Mouse (Mus musculus) intestine, postnatal 0 days (tissue): ENCODE measurements around the gene Heyl. TPM values are rescaled to one million over a fixed set of nuclear protein-coding genes. Genes with fewer than 3 reads are reported as not detected.
"Not testable (repeated sequence)": the region's sequence is repeated elsewhere in the genome, so short reads cannot be mapped to it uniquely, and the experiment has no call there.

Experiments
- ATAC-seq: fragments of 200-750 bp; cut with Nextera tagmentation; 2 replicates; pipeline ENCODE4 v1.8.0; 2017; ENCODE audit warnings: mild to moderate bottlenecking, moderate TSS enrichment, moderate library complexity
- H3K27ac ChIP-seq: fragments of 300-500 bp; sonication (generic); 2 replicates; pipeline ENCODE4 v1.5.1; 2014; ENCODE audit warnings: mild to moderate bottlenecking, low read depth, low read length, moderate library complexity
- H3K27me3 ChIP-seq: fragments of 300-500 bp; sonication (generic); replicated peaks from 2 replicates; pipeline ENCODE4 v1.6.1; 2014; ENCODE audit warnings: low read length, mixed read lengths; ENCODE audit not compliant: control insufficient read depth, insufficient read depth
- H3K36me3 ChIP-seq: fragments of 300-500 bp; sonication (generic); 2 replicates; pipeline ENCODE4 v1.6.1; 2014; ENCODE audit warnings: mild to moderate bottlenecking, moderate library complexity; ENCODE audit not compliant: control insufficient read depth, insufficient read depth
- H3K4me1 ChIP-seq: fragments of 300-500 bp; sonication (generic); replicated peaks from 2 replicates; pipeline ENCODE4 v1.6.1; 2014; ENCODE audit warnings: antibody characterized with exemption, low read length, mixed read lengths; ENCODE audit not compliant: control insufficient read depth, insufficient read depth
- H3K4me2 ChIP-seq: fragments of 300-500 bp; sonication (generic); replicated peaks from 2 replicates; pipeline ENCODE4 v1.6.1; 2014; ENCODE audit warnings: low read depth, mild to moderate bottlenecking, moderate library complexity
- H3K4me3 ChIP-seq: fragments of 300-500 bp; sonication (generic); 2 replicates; pipeline ENCODE4 v1.5.1; 2014; ENCODE audit warnings: low read depth, low read length
- H3K9ac ChIP-seq: fragments of 300-500 bp; sonication (generic); 2 replicates; pipeline ENCODE4 v1.6.1; 2014; ENCODE audit warnings: mild to moderate bottlenecking, low read depth, low read length
- H3K9me3 ChIP-seq: fragments of 300-500 bp; sonication (generic); 2 replicates; pipeline ENCODE4 v1.6.1; 2016; ENCODE audit warnings: mixed run types; ENCODE audit not compliant: control insufficient read depth
- CTCF ChIP-seq: sonication (generic); IDR thresholded peaks from 2 replicates; pipeline ENCODE4 v1.5.1; 2016; ENCODE audit warnings: low read depth, mild to moderate bottlenecking, control low read depth, antibody characterized with exemption, moderate library complexity
- WGBS: fragments of 180-500 bp; shearing (Covaris S2); extraction: QIAGEN DNeasy Blood & Tissue Kit; methylation state at CpG from one replicate; pipeline ENCODE4 v1.1.7; 2014; 5-methylcytosine and 5-hydroxymethylcytosine counted together
- polyA plus RNA-seq: library from polyadenylated mRNA; unstranded; fragments of >200 nt; fragmentation: Nextera tagmentation; extraction: Ambion mirVana; gene quantifications from 2 replicates; pipeline ENCODE4 v1.2.1, GENCODE M21; 2015

Gene Heyl
- polyA plus RNA-seq, 1 experiment from 2014 or later, result 4.5 TPM

- Histone ChIP-seq H3K4me3 (no peak overlapping the region), H3K4me1 (peaks cover 10% of the 10 kb centered on the region), H3K27ac (no peak overlapping the region), H3K27me3 (no peaks in the 10 kb centered on the region), H3K36me3 (peaks cover 42% of the 10 kb centered on the region), H3K9me3 (no peaks in the 10 kb centered on the region), H3K4me2 (no peak overlapping the region), H3K9ac (no peak overlapping the region)
- ATAC-seq, result no peak
- TF ChIP-seq CTCF, result no peak
- WGBS, result 59% methylated on average over 2 of the region's 2 CpGs
These were observed 53.4 kb downstream of the Heyl start for GRCm38 (mm10) chr4:123286790-123287189.

DNA sequence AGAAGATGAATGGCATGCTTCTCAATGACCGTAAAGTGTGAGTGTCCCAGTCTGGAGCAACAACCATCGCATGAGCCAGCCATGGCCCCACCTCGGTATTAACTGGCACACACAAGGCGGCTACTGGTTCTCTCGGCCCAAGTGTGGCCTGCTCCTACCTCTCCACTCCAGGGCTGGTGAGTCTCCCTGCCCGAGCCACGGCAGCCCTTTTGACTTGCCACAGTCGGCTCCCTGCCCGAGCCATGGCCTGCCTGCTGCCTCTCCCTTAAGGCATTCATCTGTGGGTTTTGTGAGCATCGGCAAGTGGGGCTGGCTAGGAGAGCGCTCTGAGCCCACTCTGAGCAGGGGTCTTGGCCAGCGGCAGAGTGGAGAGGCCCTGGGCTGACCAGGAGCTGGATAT, 55.7 kb downstream of the Heyl start:
- Histone ChIP-seq H3K4me1 (peaks cover 10% of the 10 kb centered on the region), H3K4me3 (no peak overlapping the region), H3K4me2 (no peak overlapping the region), H3K27ac (no peak overlapping the region), H3K9ac (no peak overlapping the region), H3K9me3 (no peaks in the 10 kb centered on the region), H3K27me3 (no peaks in the 10 kb centered on the region), H3K36me3 (peaks cover 64% of the 10 kb centered on the region)
- 91% methylated on average over 12 of the region's 12 CpGs for WGBS
- TF ChIP-seq CTCF, result no peak
- ATAC-seq, result no peak

DNA sequence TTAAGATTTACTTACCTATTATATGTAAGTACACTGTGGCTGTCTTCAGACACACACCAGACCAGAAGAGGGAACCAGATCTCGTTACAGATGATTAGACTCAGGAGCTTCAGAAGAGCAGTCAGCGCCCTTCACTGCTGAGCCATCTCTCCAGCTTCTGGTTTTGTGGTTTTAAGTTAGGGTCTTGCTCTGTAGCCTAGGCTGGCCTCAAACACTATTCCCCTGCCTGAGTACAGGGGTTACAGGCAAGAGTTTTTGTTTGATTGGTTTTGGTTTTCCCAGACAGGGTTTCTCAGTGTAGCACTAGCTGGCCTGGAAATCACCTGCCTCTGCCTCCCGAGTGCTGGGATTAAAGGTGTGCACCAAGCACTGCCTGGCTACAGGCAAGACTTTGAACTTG, 59.0 kb downstream of the Heyl start:
- no peak overlapping the region for H3K4me2 ChIP-seq
- H3K27me3 ChIP-seq, result no peaks in the 10 kb centered on the region
- H3K4me3 ChIP-seq, result no peak overlapping the region
- H3K27ac ChIP-seq, result no peak overlapping the region
- no peaks in the 10 kb centered on the region for H3K9me3 ChIP-seq
- no peak for ATAC-seq
- H3K4me1 ChIP-seq, result no peaks in the 10 kb centered on the region
- H3K9ac ChIP-seq, result no peak overlapping the region
- peaks cover 88% of the 10 kb centered on the region for H3K36me3 ChIP-seq
- TF ChIP-seq CTCF, result no peak
- WGBS, result 73% methylated on average over 3 of the region's 3 CpGs

- H3K4me3 ChIP-seq, result no peak overlapping the region
- no peak for ATAC-seq
- no peak overlapping the region for H3K9ac ChIP-seq
- H3K36me3 ChIP-seq, result peaks cover 89% of the 10 kb centered on the region
- TF ChIP-seq CTCF, result no peak
- H3K9me3 ChIP-seq, result no peaks in the 10 kb centered on the region
- H3K27me3 ChIP-seq, result no peaks in the 10 kb centered on the region
- H3K4me1 ChIP-seq, result no peaks in the 10 kb centered on the region
- H3K4me2 ChIP-seq, result no peak overlapping the region
- no peak overlapping the region for H3K27ac ChIP-seq
- WGBS, result 81% methylated on average over 7 of the region's 7 CpGs
These were observed 59.6 kb downstream of the Heyl start for GRCm38 (mm10) chr4:123292989-123293388.

DNA sequence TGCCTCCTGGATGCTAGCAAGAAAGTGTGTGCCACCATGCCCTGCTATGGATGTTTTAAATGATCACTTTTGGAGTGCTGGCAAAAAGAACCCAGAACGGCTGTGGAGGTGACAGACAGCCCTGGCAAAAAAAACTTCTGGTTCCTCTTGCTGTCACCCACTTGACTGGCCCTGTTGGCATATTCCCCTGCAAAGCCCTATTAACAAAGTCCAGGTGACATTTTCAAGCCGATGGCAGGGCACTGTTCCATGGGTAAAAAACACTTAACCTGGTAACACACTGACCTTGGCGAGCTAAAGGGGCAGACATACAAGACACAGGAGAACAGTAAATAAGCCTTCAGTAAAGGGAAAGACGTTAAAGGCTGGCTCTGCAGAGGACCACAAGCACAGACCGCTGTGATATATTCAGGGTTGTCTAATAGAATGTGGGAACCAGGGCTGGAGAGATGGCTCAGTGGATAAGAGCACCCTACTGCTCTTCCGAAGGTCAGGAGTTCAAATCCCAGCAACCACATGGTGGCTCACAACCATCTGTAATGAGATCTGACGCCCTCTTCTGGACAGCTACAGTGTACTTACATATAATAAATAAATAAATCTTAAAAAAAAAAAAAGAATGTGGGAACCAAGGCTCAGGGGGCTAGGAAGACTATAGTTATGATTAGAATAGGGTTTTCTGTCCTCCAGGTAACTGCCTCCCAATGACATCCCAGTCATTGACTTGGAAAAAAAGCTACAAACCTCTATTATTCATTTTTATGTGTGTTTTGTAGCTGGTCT, 60.5 kb downstream of the Heyl start:
- Histone ChIP-seq H3K27ac (no peak overlapping the region), H3K27me3 (no peaks in the 10 kb centered on the region), H3K9me3 (no peaks in the 10 kb centered on the region), H3K36me3 (peaks cover 91% of the 10 kb centered on the region), H3K9ac (no peak overlapping the region), H3K4me1 (no peaks in the 10 kb centered on the region), H3K4me3 (no peak overlapping the region), H3K4me2 (no peak overlapping the region)
- 70% methylated on average over 7 of the region's 7 CpGs for WGBS
- ATAC-seq, result no peak
- TF ChIP-seq CTCF, result no peak

DNA sequence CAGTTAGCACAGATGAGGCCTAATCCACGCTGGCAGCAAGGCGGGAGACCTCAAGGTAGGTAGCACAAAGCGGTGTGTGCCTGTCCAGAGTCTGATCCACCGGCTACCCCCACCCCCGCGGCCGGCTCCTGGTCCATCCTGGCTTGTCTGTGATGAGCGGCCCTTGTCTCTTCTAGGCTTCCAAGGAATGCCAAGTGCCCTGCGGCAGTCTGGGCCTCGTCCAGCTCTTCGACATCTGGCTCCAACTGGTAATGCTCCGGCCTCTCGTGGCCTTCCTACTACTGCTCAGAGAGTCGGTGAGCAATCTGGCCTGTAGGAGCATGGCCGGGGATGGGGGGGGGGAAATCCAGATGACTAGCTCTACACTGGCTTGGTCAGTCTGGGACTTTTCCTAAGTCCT, 61.7 kb downstream of the Heyl start:
- not testable (repeated sequence) for H3K27me3 ChIP-seq, H3K4me2 ChIP-seq, H3K27ac ChIP-seq, H3K4me1 ChIP-seq, H3K9ac ChIP-seq, H3K4me3 ChIP-seq, H3K9me3 ChIP-seq, ATAC-seq
- 85% methylated on average over 15 of the region's 15 CpGs for WGBS
- peaks cover 90% of the 10 kb centered on the region for H3K36me3 ChIP-seq
